Mouse (Mus musculus) stomach, postnatal 0 days (tissue): Measurements from ENCODE around the gene Erc2. TPM values are rescaled to one million over a fixed set of nuclear protein-coding genes. Genes with fewer than 3 reads are reported as not detected.
A peak's percentile ranks its signal among the peaks of the same experiment; 100 is the strongest.

Source experiments
- ATAC-seq: fragments of 200-750 bp; cut with Nextera tagmentation; 2 replicates; pipeline ENCODE4 v1.8.0; 2017; ENCODE audit not compliant: low FRiP score, low TSS enrichment
- DNase-seq: peaks from one replicate; pipeline ENCODE4 v3.0.0-alpha.2; 2016; ENCODE audit warnings: low spot score
- H3K27ac ChIP-seq: fragments of 300-500 bp; sonication (generic); replicated peaks from 2 replicates; pipeline ENCODE4 v1.5.1; 2014; ENCODE audit warnings: mild to moderate bottlenecking, control low read depth
- H3K27me3 ChIP-seq: fragments of 300-500 bp; sonication (generic); 2 replicates; pipeline ENCODE4 v1.6.1; 2014; ENCODE audit warnings: low read length; ENCODE audit not compliant: control insufficient read depth, insufficient read depth
- H3K36me3 ChIP-seq: fragments of 300-500 bp; sonication (generic); 2 replicates; pipeline ENCODE4 v1.6.1; 2014; ENCODE audit warnings: low read length, mixed read lengths; ENCODE audit not compliant: control insufficient read depth, insufficient read depth
- H3K4me1 ChIP-seq: fragments of 300-500 bp; sonication (generic); replicated peaks from 2 replicates; pipeline ENCODE4 v1.6.1; 2014; ENCODE audit warnings: antibody characterized with exemption; ENCODE audit not compliant: control insufficient read depth, insufficient read depth
- H3K4me2 ChIP-seq: fragments of 300-500 bp; sonication (generic); replicated peaks from 2 replicates; pipeline ENCODE4 v1.6.1; 2014; ENCODE audit warnings: low read depth, mild to moderate bottlenecking, control low read depth, moderate library complexity
- H3K4me3 ChIP-seq: fragments of 300-500 bp; sonication (generic); 2 replicates; pipeline ENCODE4 v1.5.1; 2014; ENCODE audit warnings: low read depth, low read length, control low read depth
- H3K9ac ChIP-seq: fragments of 300-500 bp; sonication (generic); 2 replicates; pipeline ENCODE4 v1.6.1; 2014; ENCODE audit warnings: mild to moderate bottlenecking, low read length, control low read depth, mixed read lengths
- H3K9me3 ChIP-seq: fragments of 300-500 bp; sonication (generic); 2 replicates; pipeline ENCODE4 v1.6.1; 2016; ENCODE audit warnings: low read length; ENCODE audit not compliant: control insufficient read depth
- CTCF ChIP-seq: IDR thresholded peaks from 2 replicates; pipeline ENCODE4 v1.5.1; 2016; ENCODE audit warnings: antibody characterized with exemption, low read depth, mild to moderate bottlenecking, moderate library complexity
- EP300 ChIP-seq: optimal IDR thresholded peaks from 2 replicates; pipeline ENCODE3; 2016; ENCODE audit warnings: antibody characterized with exemption
- WGBS: fragments of 180-500 bp; shearing (Covaris S2); extraction: QIAGEN DNeasy Blood & Tissue Kit; methylation state at CpG from one replicate; pipeline ENCODE4 v1.1.7; 2014; 5-methylcytosine and 5-hydroxymethylcytosine counted together
- polyA plus RNA-seq: library from polyadenylated mRNA; unstranded; fragments of >200 nt; fragmentation: Nextera tagmentation; extraction: Ambion mirVana; gene quantifications from 2 replicates; pipeline ENCODE4 v1.2.1, GENCODE M21; 2015

Gene Erc2
- polyA plus RNA-seq, 1 experiment from 2014 or later: 3.0 TPM

DNA sequence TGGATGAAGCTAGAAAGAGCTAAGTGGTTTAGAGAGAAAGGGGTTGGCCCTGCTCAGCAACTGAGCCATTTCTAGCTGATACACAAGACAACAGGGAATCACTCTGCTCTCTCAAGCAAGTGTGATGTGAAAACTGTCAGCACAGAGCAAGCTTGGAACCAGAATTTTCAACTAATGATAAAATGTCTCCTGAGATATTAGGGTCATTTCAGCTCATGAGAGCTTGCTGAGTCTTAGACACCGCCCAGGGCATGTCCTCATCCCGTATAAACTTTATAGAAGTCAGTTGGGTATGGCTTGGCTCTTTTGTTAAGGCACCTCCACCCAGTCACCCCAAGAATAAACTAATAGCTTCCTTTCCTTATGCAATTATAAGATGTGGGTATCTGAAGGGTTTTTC lies 666.0 kb downstream of the Erc2 start:
- H3K4me3 ChIP-seq: no peak overlapping the region
- no peak for ATAC-seq
- no peak overlapping the region for H3K4me2 ChIP-seq
- H3K9ac ChIP-seq: no peak overlapping the region
- TF ChIP-seq CTCF: no peak
- TF ChIP-seq EP300: no peak
- H3K9me3 ChIP-seq: no peaks in the 10 kb centered on the region
- H3K36me3 ChIP-seq: no peaks in the 10 kb centered on the region
- no peak overlapping the region for H3K27ac ChIP-seq
- H3K4me1 ChIP-seq: no peaks in the 10 kb centered on the region
- WGBS: 88% methylated on average over 2 of the region's 2 CpGs
- DNase-seq: no peak
- no peaks in the 10 kb centered on the region for H3K27me3 ChIP-seq

GRCm38 (mm10) chr14:28288926-28289325 lies 666.7 kb downstream of the Erc2 start:
- WGBS: 57% methylated on average over 2 of the region's 2 CpGs
- Histone ChIP-seq H3K4me3 (no peak overlapping the region), H3K9ac (no peak overlapping the region), H3K36me3 (no peaks in the 10 kb centered on the region), H3K27me3 (no peaks in the 10 kb centered on the region), H3K27ac (no peak overlapping the region), H3K4me1 (no peaks in the 10 kb centered on the region), H3K4me2 (no peak overlapping the region), H3K9me3 (no peaks in the 10 kb centered on the region)
- no peak for TF ChIP-seq EP300
- TF ChIP-seq CTCF: no peak
- DNase-seq (no peak), ATAC-seq (no peak)

DNA sequence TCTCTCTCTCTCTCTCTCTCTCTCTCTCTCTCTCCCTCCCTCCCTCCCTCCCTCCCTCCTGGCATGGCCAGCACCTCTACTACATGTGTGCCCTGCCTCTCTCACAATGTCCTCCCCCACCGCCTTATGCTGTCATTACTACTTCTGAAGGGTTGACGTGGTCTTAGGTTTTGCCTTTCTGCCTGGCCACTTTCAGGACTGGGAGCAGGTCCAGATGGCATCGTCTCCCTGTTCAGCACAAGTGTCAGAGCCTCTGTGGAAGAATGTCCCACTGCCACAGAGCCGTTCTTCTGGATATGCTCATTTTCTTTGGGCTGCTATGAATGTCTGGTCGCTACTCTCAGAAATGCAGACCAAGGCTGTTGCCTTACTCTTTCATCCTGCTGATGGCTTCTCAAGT lies 671.7 kb downstream of the Erc2 start:
- TF ChIP-seq CTCF: no peak
- no peak for TF ChIP-seq EP300
- Histone ChIP-seq H3K36me3 (no peaks in the 10 kb centered on the region), H3K9me3 (no peaks in the 10 kb centered on the region), H3K9ac (no peak overlapping the region), H3K4me2 (no peak overlapping the region), H3K4me3 (no peak overlapping the region), H3K27me3 (no peaks in the 10 kb centered on the region), H3K4me1 (no peaks in the 10 kb centered on the region; the same call in 1 of the 2 replicates), H3K27ac (no peak overlapping the region)
- WGBS: 74% methylated on average over 5 of the region's 5 CpGs
- DNase-seq (no peak), ATAC-seq (no peak)

- H3K36me3 ChIP-seq: no peaks in the 10 kb centered on the region
- WGBS: 28% methylated on average over 4 of the region's 4 CpGs
- TF ChIP-seq EP300 (no peak), CTCF (no peak)
- no peak overlapping the region for H3K4me3 ChIP-seq
- no peak overlapping the region for H3K9ac ChIP-seq
- no peak overlapping the region for H3K4me2 ChIP-seq
- H3K9me3 ChIP-seq: no peaks in the 10 kb centered on the region
- DNase-seq (no peak), ATAC-seq (no peak)
- no peak overlapping the region for H3K27ac ChIP-seq
- no peaks in the 10 kb centered on the region for H3K27me3 ChIP-seq
- no peaks in the 10 kb centered on the region; the same call in 1 of the 2 replicates for H3K4me1 ChIP-seq
Measured at GRCm38 (mm10) chr14:28295145-28295544, 672.9 kb downstream of the Erc2 start.

DNA sequence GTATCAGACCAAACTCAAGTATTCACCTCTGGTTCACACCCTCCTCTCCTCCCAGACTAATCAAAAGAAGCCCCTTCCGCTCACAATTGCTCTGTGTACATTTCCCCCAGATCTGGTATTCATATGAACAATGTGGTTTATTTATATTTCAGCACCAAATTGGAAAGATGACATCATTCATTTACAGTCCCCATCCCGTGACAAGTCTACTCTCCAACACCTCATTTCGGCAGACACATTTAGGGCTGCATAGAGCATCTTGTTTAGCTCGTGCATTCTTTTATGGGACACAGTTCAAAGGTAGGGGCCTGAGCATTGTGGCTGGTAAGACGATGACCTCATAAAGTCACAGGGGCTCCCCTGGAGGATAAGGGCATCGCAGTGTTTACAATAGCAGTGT lies 677.9 kb downstream of the Erc2 start:
- TF ChIP-seq CTCF (no peak), EP300 (no peak)
- no peaks in the 10 kb centered on the region for H3K27me3 ChIP-seq
- H3K9me3 ChIP-seq: no peaks in the 10 kb centered on the region
- no peaks in the 10 kb centered on the region for H3K36me3 ChIP-seq
- no peak overlapping the region for H3K9ac ChIP-seq
- no peaks in the 10 kb centered on the region; the same call in 1 of the 2 replicates for H3K4me1 ChIP-seq
- H3K27ac ChIP-seq: no peak overlapping the region
- ATAC-seq: no peak
- no peak overlapping the region for H3K4me2 ChIP-seq
- no peak overlapping the region for H3K4me3 ChIP-seq
- no peak for DNase-seq
- 40% methylated on average over 6 of the region's 6 CpGs for WGBS

- Histone ChIP-seq H3K9me3 (no peaks in the 10 kb centered on the region), H3K9ac (no peak overlapping the region), H3K27me3 (no peaks in the 10 kb centered on the region), H3K27ac (no peak overlapping the region), H3K4me2 (no peak overlapping the region), H3K4me3 (no peak overlapping the region), H3K36me3 (no peaks in the 10 kb centered on the region), H3K4me1 (no peaks in the 10 kb centered on the region; the same call in 1 of the 2 replicates)
- ATAC-seq: no peak
- TF ChIP-seq CTCF: peak; percentile 46
- no peak for TF ChIP-seq EP300
- WGBS: 65% methylated on average over 5 of the region's 5 CpGs
- no peak for DNase-seq
Measured at GRCm38 (mm10) chr14:28301251-28301650, 679.0 kb downstream of the Erc2 start.
